Mouse (Mus musculus) adrenal gland, adult 2 months (tissue): ENCODE measurements around the gene Meis2. TPM values are rescaled to one million over a fixed set of nuclear protein-coding genes. Genes with fewer than 3 reads are reported as not detected.
A peak's percentile ranks its signal among the peaks of the same experiment; 100 is the strongest.

Experiments
- DNase-seq: peaks from one replicate; pipeline ENCODE4 v3.0.0; 2021
- polyA plus RNA-seq: library from polyadenylated mRNA; depleted of rRNA; stranded (reverse); fragments of >200 nt; gene quantifications from 2 replicates; pipeline ENCODE4 v1.2.3, GENCODE M21; 2012
- total RNA-seq, 2 experiments: library from RNA; stranded (reverse); gene quantifications; 2 replicates each; pipeline ENCODE4 v1.2.3; 2021

Gene Meis2
- total and polyA plus RNA-seq, 3 experiments, result 124 to 303 (median 211) TPM

GRCm38 (mm10) chr2:115856401-115857073 is 209.1 kb downstream of the Meis2 start:
- no peak for DNase-seq

- peak; percentile 91 for DNase-seq
Observed at GRCm38 (mm10) chr2:115855511-115856400, 209.9 kb downstream of the Meis2 start.

- peak; percentile 45 for DNase-seq
Observed at GRCm38 (mm10) chr2:115854828-115855311, 210.8 kb downstream of the Meis2 start.

GRCm38 (mm10) chr2:115854007-115854827 is 211.4 kb downstream of the Meis2 start:
- DNase-seq, result no peak

- DNase-seq, result no peak
Observed at GRCm38 (mm10) chr2:115853221-115853620, 212.4 kb downstream of the Meis2 start.

- DNase-seq, result peak; percentile 73
Observed at GRCm38 (mm10) chr2:115852615-115853014, 213.0 kb downstream of the Meis2 start.

GRCm38 (mm10) chr2:115852109-115852508 is 213.5 kb downstream of the Meis2 start:
- no peak for DNase-seq

- DNase-seq, result no peak
Observed at GRCm38 (mm10) chr2:115850961-115851360, 214.7 kb downstream of the Meis2 start.

- DNase-seq, result no peak
Observed at GRCm38 (mm10) chr2:115842821-115843220, 222.8 kb downstream of the Meis2 start.

- DNase-seq, result no peak
Observed at GRCm38 (mm10) chr2:115836034-115836433, 229.6 kb downstream of the Meis2 start.

GRCm38 (mm10) chr2:115822361-115822760 is 243.3 kb downstream of the Meis2 start:
- no peak for DNase-seq

- DNase-seq, result no peak
Observed at GRCm38 (mm10) chr2:115817959-115818358, 247.7 kb downstream of the Meis2 start.

GRCm38 (mm10) chr2:115813721-115814120 is 251.9 kb downstream of the Meis2 start:
- no peak for DNase-seq

- no peak for DNase-seq
Observed at GRCm38 (mm10) chr2:115813316-115813715, 252.3 kb downstream of the Meis2 start.
